Comparison of ENCODE assay signal across 14 mouse cellular contexts in genomic region chr19:7148541-7149085, GRCm38 (mm10). TPM values are rescaled to one million over a fixed set of nuclear protein-coding genes. Genes with fewer than 3 reads are reported as not detected.
DNase-seq lines count a peak whose midpoint lies in the region; ATAC-seq lines count a peak whose summit lies in the region.
"Had no signal": no experiment of that assay in that cellular context is flagged by ENCODE, and none has a peak within 500 bp of the region (broad histone marks: within the 10 kb centered on the region; RNA-seq: fewer than 3 reads in every experiment).

No protein-coding gene starts in this region.

- H3K4me3 ChIP-seq in forebrain, embryonic 12.5 days (replicated peaks) = no peak overlapping the region
- no peak overlapping the region for H3K4me3 ChIP-seq in kidney, embryonic 16.5 days (ENCODE audit: low read length)
- H3K4me3 ChIP-seq: kidney, embryonic 15.5 days; megakaryocyte, embryonic 14.5 days had no signal

- WGBS in forebrain, embryonic 12.5 days = 67% methylated on average over 8 of the region's 8 CpGs
- WGBS in kidney, embryonic 16.5 days = 61% methylated on average over 8 of the region's 8 CpGs

- H3K4me2 ChIP-seq in forebrain, embryonic 12.5 days = no peak overlapping the region
- no peak overlapping the region for H3K4me2 ChIP-seq in kidney, embryonic 16.5 days (replicated peaks; ENCODE audit: low read depth, low read length)
- H3K4me2 ChIP-seq: kidney, embryonic 15.5 days had no signal

- peak; percentile 28; the same call in 1 of the 2 replicates for ATAC-seq in frontal cortex, adult (ENCODE audit: low TSS enrichment)
- ATAC-seq in forebrain, embryonic 12.5 days (ENCODE audit: low FRiP score) = no peak; the same call in 1 of the 2 replicates
- no peak for ATAC-seq in kidney, embryonic 16.5 days (ENCODE audit: low FRiP score, low TSS enrichment)

- H3K9ac ChIP-seq in forebrain, embryonic 12.5 days = peak overlapping the region; percentile 17; the same call in 1 of the 2 replicates
- H3K9ac ChIP-seq in kidney, embryonic 16.5 days (replicated peaks; ENCODE audit: low read length) = no peak overlapping the region
- H3K9ac ChIP-seq: kidney, embryonic 15.5 days had no signal

- peaks cover 41% of the 10 kb centered on the region for H3K27me3 ChIP-seq in forebrain, embryonic 12.5 days
- H3K27me3 ChIP-seq in kidney, embryonic 16.5 days (ENCODE audit: insufficient read depth, low read length) = peaks cover 15% of the 10 kb centered on the region

- peaks cover 73% of the 10 kb centered on the region for H3K4me1 ChIP-seq in forebrain, embryonic 12.5 days
- peaks cover 33% of the 10 kb centered on the region for H3K4me1 ChIP-seq in kidney, embryonic 16.5 days (ENCODE audit: insufficient read depth, low read length)

- H3K27ac ChIP-seq in forebrain, embryonic 12.5 days = peak overlapping the region; percentile 61; the same call in 1 of the 2 replicates
- H3K27ac ChIP-seq in kidney, embryonic 16.5 days (ENCODE audit: low read length) = no peak overlapping the region
- H3K27ac ChIP-seq: kidney, embryonic 15.5 days had no signal

- H3K9me3 ChIP-seq in forebrain, embryonic 12.5 days = no peaks in the 10 kb centered on the region
- H3K9me3 ChIP-seq in kidney, embryonic 16.5 days (ENCODE audit: low read length) = 0 out of 2 replicates have a peak, but pooled peaks cover 3% of the 10 kb centered on the region
- H3K9me3 ChIP-seq: kidney, embryonic 15.5 days; megakaryocyte, embryonic 14.5 days had no signal

- no peak for DNase-seq in frontal cortex, postnatal 25 days (ENCODE audit: low spot score in 2 of 2)
- DNase-seq in brain, adult 2 months (ENCODE audit: low read depth, low spot score) = peak; percentile 77
- peak; percentile 73 to 82 for DNase-seq in layer of hippocampus, postnatal 14 days (ENCODE audit: low spot score in 2 of 2)
- no peak for DNase-seq in heart, postnatal 14 days
- DNase-seq in heart, adult 18-20 months = no peak
- DNase-seq: heart, postnatal 4 days; lung, adult 18-20 months; thymus, adult 2 months had no signal

- intact Hi-C loops in heart, postnatal 14 days (cut with DNase I) = no loop called here

- no peaks in the 10 kb centered on the region for H3K36me3 ChIP-seq in forebrain, embryonic 12.5 days (replicated peaks)
- no peaks in the 10 kb centered on the region for H3K36me3 ChIP-seq in kidney, embryonic 16.5 days (ENCODE audit: insufficient read depth, low read length)
- H3K36me3 ChIP-seq: kidney, embryonic 15.5 days had no signal

RNA-seq across cellular contexts. Expression of gene Flrt1, which starts 43.1 kb away (rescaled TPM):
- 7.3 and 8.0 TPM in 2 replicates for polyA plus RNA-seq in forebrain, embryonic 12.5 days (2016; fragmentation: Nextera tagmentation; extraction: Ambion mirVana)
- total RNA-seq in layer of hippocampus, postnatal 14 days (2021) = 10 to 100 TPM; 21.8 to 22.6 TPM
- total RNA-seq in heart, postnatal 14 days (2021) = 1 to 10 TPM in 1 of 2 experiments, under 1 TPM in 1; 0.98 to 1.0 TPM
- polyA plus RNA-seq in kidney, embryonic 16.5 days (2015; fragmentation: Nextera tagmentation; extraction: Ambion mirVana) = 5.4 and 6.8 TPM in 2 replicates
- 1 to 10 TPM in 1 of 2 experiments, under 1 TPM in 1; 0.82 to 1.4 TPM for total RNA-seq in heart, adult 18-20 months (2021)
- total RNA-seq: common myeloid progenitor, adult 5-6 weeks had no signal

RNA-seq across cellular contexts. Expression of gene Otub1, which starts 57.5 kb away (rescaled TPM):
- 220 and 238 TPM in 2 replicates for polyA plus RNA-seq in forebrain, embryonic 12.5 days (2016; fragmentation: Nextera tagmentation; extraction: Ambion mirVana)
- 100 to 1,000 TPM; 278 to 289 TPM for total RNA-seq in layer of hippocampus, postnatal 14 days (2021)
- total RNA-seq in heart, postnatal 14 days (2021) = 10 to 100 TPM; 77.4 to 79.9 TPM
- polyA plus RNA-seq in kidney, embryonic 16.5 days (2015; fragmentation: Nextera tagmentation; extraction: Ambion mirVana) = 231 and 241 TPM in 2 replicates
- 10 to 100 TPM; 73.8 to 78.7 TPM for total RNA-seq in heart, adult 18-20 months (2021)

Comparison
In these comparisons a context has a peak if more than half of its experiments do, and no peak if none do; other contexts are left out.
1. DNase-seq: peak in brain, adult 2 months (single experiment) and layer of hippocampus, postnatal 14 days (2 of 2); none in frontal cortex, postnatal 25 days (0 of 2), heart, postnatal 14 days (0 of 2) and heart, adult 18-20 months (0 of 2).
2. RNA of gene Flrt1, which starts 43.1 kb away (total RNA-seq): 21.8 to 22.6 TPM in layer of hippocampus, postnatal 14 days; 0.82 to 1.4 TPM in heart, adult 18-20 months and 0.98 to 1.0 TPM in heart, postnatal 14 days; every median in the first group is over 4 times any median in the second.